Mouse (Mus musculus) lung, embryonic 14.5 days (tissue): ENCODE results near the gene Ptprg. TPM values are rescaled to one million over a fixed set of nuclear protein-coding genes. Genes with fewer than 3 reads are reported as not detected.

Source experiments
- ATAC-seq: fragments of 200-750 bp; cut with Nextera tagmentation; 2 replicates; pipeline ENCODE4 v1.8.0; 2017; ENCODE audit warnings: mild to moderate bottlenecking, moderate TSS enrichment, moderate library complexity; ENCODE audit not compliant: insufficient read depth
- DNase-seq: peaks from one replicate; pipeline ENCODE4 v3.0.0-alpha.2; 2015
- H3K27ac ChIP-seq: fragments of 300-500 bp; sonication (generic); 2 replicates; pipeline ENCODE4 v1.5.1; 2014; ENCODE audit warnings: low read depth, mild to moderate bottlenecking, moderate library complexity
- H3K27me3 ChIP-seq: fragments of 300-500 bp; sonication (generic); 2 replicates; pipeline ENCODE4 v1.6.1; 2014; ENCODE audit warnings: low read length, control low read depth; ENCODE audit not compliant: insufficient read depth
- H3K36me3 ChIP-seq: fragments of 300-500 bp; sonication (generic); 2 replicates; pipeline ENCODE4 v1.6.1; 2014; ENCODE audit warnings: control low read depth; ENCODE audit not compliant: insufficient read depth
- H3K4me1 ChIP-seq: fragments of 300-500 bp; sonication (generic); 2 replicates; pipeline ENCODE4 v1.6.1; 2014; ENCODE audit warnings: antibody characterized with exemption, control low read depth; ENCODE audit not compliant: insufficient read depth
- H3K4me2 ChIP-seq: fragments of 300-500 bp; sonication (generic); 2 replicates; pipeline ENCODE4 v1.6.1; 2014; ENCODE audit warnings: mild to moderate bottlenecking
- H3K4me3 ChIP-seq: fragments of 300-500 bp; sonication (generic); 2 replicates; pipeline ENCODE4 v1.5.1; 2014; ENCODE audit warnings: low read depth, low read length
- H3K9ac ChIP-seq: fragments of 300-500 bp; sonication (generic); 2 replicates; pipeline ENCODE4 v1.6.1; 2014
- H3K9me3 ChIP-seq: fragments of 300-500 bp; sonication (generic); 2 replicates; pipeline ENCODE4 v1.6.1; 2016; ENCODE audit warnings: low read depth, low read length, control low read depth
- CTCF ChIP-seq: IDR thresholded peaks from 2 replicates; pipeline ENCODE4 v1.5.1; 2016; ENCODE audit warnings: antibody characterized with exemption, low read depth
- WGBS: fragments of 180-500 bp; shearing (Covaris S2); extraction: QIAGEN DNeasy Blood & Tissue Kit; methylation state at CpG from one replicate; pipeline ENCODE4 v1.1.7; 2014; 5-methylcytosine and 5-hydroxymethylcytosine counted together
- polyA plus RNA-seq: library from polyadenylated mRNA; unstranded; fragments of >200 nt; fragmentation: Nextera tagmentation; extraction: Ambion mirVana; gene quantifications from 2 replicates; pipeline ENCODE4 v1.2.1, GENCODE M21; 2014

Gene Ptprg
- polyA plus RNA-seq, 1 experiment from 2014 or later, result 43.2 TPM

DNA sequence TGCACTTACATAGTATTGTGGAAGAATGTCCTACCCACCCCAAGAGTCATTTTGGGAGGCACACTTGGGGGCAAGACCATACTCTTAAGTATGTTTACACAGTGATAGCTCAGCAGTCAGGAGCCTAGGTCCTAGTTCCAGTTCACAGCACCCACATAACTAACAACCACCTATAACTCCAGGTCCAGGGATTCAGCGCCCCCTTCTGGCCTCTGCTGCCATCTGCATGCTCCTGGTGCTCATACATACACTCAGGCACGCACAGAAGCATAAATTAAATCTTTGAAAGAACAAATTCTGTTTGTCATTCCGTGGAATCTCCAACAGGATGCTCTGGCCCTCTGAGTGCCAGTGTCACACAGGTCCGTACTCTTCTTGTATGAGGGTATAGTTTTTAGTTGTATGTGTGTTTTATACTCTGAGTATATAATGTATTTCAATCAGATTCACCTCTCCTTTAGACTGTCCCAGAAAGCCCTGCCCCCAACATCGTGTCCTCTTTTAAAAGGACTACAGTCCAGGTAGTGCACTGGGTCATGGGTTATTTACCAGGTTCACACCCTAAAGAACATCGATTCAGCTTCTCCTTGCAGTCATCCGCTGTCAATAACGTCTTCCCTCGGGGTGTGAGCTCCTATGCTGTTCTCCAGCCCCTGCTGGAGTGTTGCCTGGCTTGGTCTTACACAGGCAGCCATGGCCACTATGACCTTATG lies 157.2 kb downstream of the Ptprg start:
- Histone ChIP-seq H3K4me1 (no peaks in the 10 kb centered on the region), H3K27ac (no peak overlapping the region), H3K4me3 (no peak overlapping the region), H3K36me3 (no peaks in the 10 kb centered on the region), H3K27me3 (no peaks in the 10 kb centered on the region), H3K9ac (no peak overlapping the region), H3K9me3 (no peaks in the 10 kb centered on the region), H3K4me2 (no peak overlapping the region)
- ATAC-seq (no peak; the same call in 1 of the 2 replicates), DNase-seq (no peak)
- WGBS, result 83% methylated on average over 9 of the region's 9 CpGs
- peak; percentile 33 for TF ChIP-seq CTCF

DNA sequence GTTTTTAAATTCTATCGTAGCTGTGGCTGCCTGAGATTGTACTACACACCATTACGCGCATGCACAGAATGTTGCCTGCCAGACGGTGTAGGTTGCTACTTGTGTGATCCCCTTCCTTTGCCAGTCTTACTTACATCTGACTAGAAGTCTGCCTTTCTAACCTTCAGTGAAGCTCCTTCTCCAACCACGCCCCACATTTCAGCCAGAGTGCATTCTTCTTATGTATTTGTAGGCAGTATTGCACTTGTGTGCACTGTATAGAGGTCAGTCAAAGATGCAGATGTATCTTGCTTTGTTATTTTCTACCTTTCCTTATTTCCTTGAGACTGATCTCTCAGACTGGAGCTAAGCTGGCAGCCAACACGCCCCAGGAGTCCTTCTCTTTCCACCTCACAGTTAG lies 158.8 kb downstream of the Ptprg start:
- Histone ChIP-seq H3K36me3 (no peaks in the 10 kb centered on the region), H3K4me3 (no peak overlapping the region), H3K9ac (no peak overlapping the region), H3K4me2 (no peak overlapping the region), H3K4me1 (no peaks in the 10 kb centered on the region), H3K27me3 (no peaks in the 10 kb centered on the region), H3K27ac (no peak overlapping the region), H3K9me3 (no peaks in the 10 kb centered on the region)
- WGBS, result 91% methylated on average over 6 of the region's 6 CpGs
- DNase-seq, result no peak
- no peak for ATAC-seq
- no peak for TF ChIP-seq CTCF

DNA sequence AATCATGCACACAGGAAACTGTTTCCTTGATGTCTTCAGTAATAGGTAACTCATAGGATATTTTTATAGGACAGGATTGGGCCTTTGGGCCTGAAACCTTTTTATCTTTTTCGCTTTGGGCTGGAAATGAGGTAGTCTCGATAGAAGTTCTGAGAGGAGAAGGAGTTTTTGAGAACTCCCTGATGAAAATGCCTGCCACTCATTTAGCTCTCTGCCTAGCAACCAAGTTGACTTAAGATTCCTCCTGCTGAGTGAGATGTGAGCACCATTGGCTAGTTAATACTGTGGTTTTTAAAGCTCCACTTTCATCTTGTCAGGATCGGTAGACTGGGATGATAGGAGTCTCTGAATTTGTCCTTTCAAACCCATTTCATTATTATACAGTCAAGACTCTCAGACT lies 162.9 kb downstream of the Ptprg start:
- no peak for ATAC-seq

DNA sequence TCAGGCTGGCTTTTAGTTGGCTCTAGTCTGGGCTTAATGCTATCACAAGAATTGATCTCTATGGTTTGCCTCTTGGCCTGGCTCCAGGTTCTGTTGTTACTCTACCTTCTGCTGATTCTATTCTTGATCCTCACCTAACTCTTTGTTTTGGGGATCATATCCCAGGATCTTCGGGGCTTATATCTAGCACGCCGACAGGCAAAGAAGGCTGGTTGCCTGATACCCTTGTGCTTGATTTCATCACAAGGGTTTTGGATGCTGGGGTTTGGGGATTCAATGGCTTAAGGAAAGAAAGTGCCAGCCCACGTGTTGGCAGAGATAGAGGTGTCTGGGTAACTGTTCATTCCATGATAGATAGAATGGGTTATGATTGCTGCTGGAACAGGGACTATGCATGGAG lies 164.9 kb downstream of the Ptprg start:
- WGBS, result 81% methylated on average over 4 of the region's 4 CpGs

More for the DNA sequence above, 162.9 kb downstream of the Ptprg start:
- Histone ChIP-seq H3K4me2 (no peak overlapping the region), H3K27me3 (no peaks in the 10 kb centered on the region), H3K4me1 (no peaks in the 10 kb centered on the region), H3K27ac (no peak overlapping the region), H3K36me3 (no peaks in the 10 kb centered on the region), H3K9me3 (no peaks in the 10 kb centered on the region), H3K9ac (no peak overlapping the region), H3K4me3 (no peak overlapping the region)
- no peak for TF ChIP-seq CTCF
- 68% methylated on average over 3 of the region's 3 CpGs for WGBS
- DNase-seq, result no peak

DNA sequence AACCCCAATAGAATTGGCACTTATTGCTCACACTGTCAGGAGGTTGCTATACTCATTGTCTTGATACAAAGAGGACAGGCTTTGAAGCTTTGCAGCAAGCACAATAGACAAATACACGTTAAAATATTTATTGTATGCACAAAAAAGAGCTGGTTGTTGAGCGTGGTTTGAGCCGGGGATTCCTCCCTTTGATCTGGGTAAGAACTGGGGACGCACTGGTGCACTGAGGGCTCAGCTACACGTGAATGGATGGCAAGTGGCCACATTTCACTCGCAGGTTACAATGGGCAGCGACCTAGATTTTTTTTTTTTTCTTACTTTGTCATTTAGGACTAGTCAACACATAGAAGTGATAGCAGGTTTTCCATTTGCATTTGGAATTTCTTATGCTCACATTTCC lies 165.9 kb downstream of the Ptprg start:
- ATAC-seq, result no peak
- Histone ChIP-seq H3K4me3 (no peak overlapping the region), H3K27ac (no peak overlapping the region), H3K4me1 (no peaks in the 10 kb centered on the region), H3K9ac (no peak overlapping the region), H3K4me2 (no peak overlapping the region), H3K9me3 (no peaks in the 10 kb centered on the region), H3K36me3 (no peaks in the 10 kb centered on the region), H3K27me3 (no peaks in the 10 kb centered on the region)
- no peak for DNase-seq
- TF ChIP-seq CTCF, result no peak
- WGBS, result 61% methylated on average over 7 of the region's 7 CpGs

More for the DNA sequence above, 164.9 kb downstream of the Ptprg start:
- H3K4me3 ChIP-seq, result no peak overlapping the region
- DNase-seq (no peak), ATAC-seq (no peak)
- H3K9ac ChIP-seq, result no peak overlapping the region
- no peaks in the 10 kb centered on the region for H3K27me3 ChIP-seq
- no peaks in the 10 kb centered on the region for H3K36me3 ChIP-seq
- no peak overlapping the region for H3K27ac ChIP-seq
- H3K4me2 ChIP-seq, result no peak overlapping the region
- H3K9me3 ChIP-seq, result no peaks in the 10 kb centered on the region
- TF ChIP-seq CTCF, result no peak
- no peaks in the 10 kb centered on the region for H3K4me1 ChIP-seq

DNA sequence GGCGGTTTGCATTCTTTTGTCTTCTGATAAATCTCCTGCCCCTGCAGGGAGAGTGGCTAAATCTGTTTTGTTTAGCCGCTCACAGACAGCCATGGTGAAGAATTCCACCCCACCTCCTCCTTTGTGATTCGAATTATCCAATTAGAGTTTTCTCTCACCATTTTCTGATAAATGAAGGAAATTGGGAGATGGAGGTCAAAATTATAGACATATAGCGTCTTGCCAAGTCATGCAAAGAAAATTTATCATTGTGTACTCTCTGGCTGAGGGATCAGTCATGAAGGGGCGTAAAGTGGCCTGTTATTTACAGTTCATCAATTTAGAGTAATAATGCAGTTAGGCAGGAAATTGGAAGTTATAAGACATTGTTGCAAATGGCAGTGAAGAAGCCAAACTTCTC lies 168.8 kb downstream of the Ptprg start:
- no peaks in the 10 kb centered on the region for H3K4me1 ChIP-seq
- DNase-seq (no peak), ATAC-seq (no peak)
- no peak overlapping the region for H3K4me2 ChIP-seq
- no peak overlapping the region for H3K4me3 ChIP-seq
- TF ChIP-seq CTCF, result no peak
- no peaks in the 10 kb centered on the region for H3K36me3 ChIP-seq
- H3K9me3 ChIP-seq, result no peaks in the 10 kb centered on the region
- no peaks in the 10 kb centered on the region for H3K27me3 ChIP-seq
- no peak overlapping the region for H3K9ac ChIP-seq
- H3K27ac ChIP-seq, result no peak overlapping the region
- 63% methylated on average over 5 of the region's 5 CpGs for WGBS

DNA sequence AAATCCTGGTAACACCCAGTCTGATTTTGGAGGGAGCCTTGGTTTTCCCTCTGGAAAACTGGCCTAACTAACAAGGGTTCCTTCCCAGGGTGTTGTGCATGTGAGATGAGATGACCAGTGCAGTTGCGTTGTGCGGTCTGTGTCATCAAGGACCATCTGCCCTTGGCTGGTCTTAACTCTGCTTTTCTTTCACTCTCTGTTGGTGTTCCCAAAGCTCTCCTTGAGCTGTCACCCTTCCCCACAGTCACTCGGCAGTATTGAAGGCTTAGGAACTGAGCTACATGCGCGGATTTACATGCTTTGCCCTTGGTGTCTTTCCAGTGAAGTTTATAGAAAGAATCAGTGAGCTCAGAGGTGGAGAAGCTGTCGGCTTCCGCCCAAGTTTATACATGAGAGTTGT lies 170.5 kb downstream of the Ptprg start:
- TF ChIP-seq CTCF, result no peak
- no peak for DNase-seq
- ATAC-seq, result no peak
- no peaks in the 10 kb centered on the region for H3K9me3 ChIP-seq
- H3K36me3 ChIP-seq, result no peaks in the 10 kb centered on the region
- H3K27ac ChIP-seq, result no peak overlapping the region
- 90% methylated on average over 7 of the region's 7 CpGs for WGBS
- no peaks in the 10 kb centered on the region for H3K27me3 ChIP-seq
- no peak overlapping the region for H3K4me3 ChIP-seq
- H3K4me1 ChIP-seq, result no peaks in the 10 kb centered on the region
- no peak overlapping the region for H3K4me2 ChIP-seq
- no peak overlapping the region for H3K9ac ChIP-seq
